In genomic region chr15:84677943-84678342, GRCm38 (mm10) we compare ENCODE assay signal across 19 mouse cellular contexts. TPM values are rescaled to one million over a fixed set of nuclear protein-coding genes. Genes with fewer than 3 reads are reported as not detected.
"Had no signal": no experiment of that assay in that cellular context is flagged by ENCODE, and none has a peak within 500 bp of the region (broad histone marks: within the 10 kb centered on the region; RNA-seq: fewer than 3 reads in every experiment).

No protein-coding gene starts in this region.

- H3K27ac ChIP-seq: kidney, postnatal 0 days; limb, embryonic 10.5 days; limb, embryonic 13.5 days; liver, embryonic 12.5 days; liver, embryonic 15.5 days; lung, embryonic 15.5 days; macrophage; midbrain, embryonic 12.5 days; midbrain, embryonic 15.5 days; neural tube, embryonic 12.5 days; neural tube, embryonic 15.5 days had no signal

- H3K36me3 ChIP-seq: limb, embryonic 10.5 days; limb, embryonic 13.5 days; liver, embryonic 12.5 days; liver, embryonic 15.5 days; lung, embryonic 15.5 days; midbrain, embryonic 12.5 days; midbrain, embryonic 15.5 days; neural tube, embryonic 12.5 days; neural tube, embryonic 15.5 days had no signal

- H3K4me2 ChIP-seq: limb, embryonic 13.5 days; liver, embryonic 12.5 days; liver, embryonic 15.5 days; lung, embryonic 15.5 days; midbrain, embryonic 12.5 days; midbrain, embryonic 15.5 days; neural tube, embryonic 12.5 days; neural tube, embryonic 15.5 days had no signal

- ATAC-seq: inflammation-experienced regulatory T-cells, adult 6 months; liver, embryonic 12.5 days; midbrain, embryonic 15.5 days had no signal

- H3K9ac ChIP-seq: limb, embryonic 13.5 days; liver, embryonic 12.5 days; liver, embryonic 15.5 days; lung, embryonic 15.5 days; midbrain, embryonic 12.5 days; midbrain, embryonic 15.5 days; neural tube, embryonic 12.5 days; neural tube, embryonic 15.5 days had no signal

- H3K4me3 ChIP-seq: limb, embryonic 10.5 days; limb, embryonic 13.5 days; liver, embryonic 12.5 days; liver, embryonic 15.5 days; lung, embryonic 15.5 days; midbrain, embryonic 12.5 days; midbrain, embryonic 15.5 days; neural tube, embryonic 12.5 days; neural tube, embryonic 15.5 days had no signal

- DNase-seq: kidney, adult 18-20 months; layer of hippocampus, postnatal 36 days; liver; lung, adult 18-20 months; lung, postnatal 10 days; thymus, adult 18-20 months had no signal

- H3K9me3 ChIP-seq: limb, embryonic 10.5 days; limb, embryonic 13.5 days; liver, embryonic 12.5 days; liver, embryonic 15.5 days; lung, embryonic 15.5 days; midbrain, embryonic 12.5 days; midbrain, embryonic 15.5 days; neural tube, embryonic 12.5 days; neural tube, embryonic 15.5 days had no signal

- H3K27me3 ChIP-seq: limb, embryonic 13.5 days; lung, embryonic 15.5 days had no signal

RNA-seq across cellular contexts. Expression of gene Arhgap8, which starts 41.9 kb away (rescaled TPM):
- total RNA-seq: megakaryocyte, adult 5-6 weeks had no signal
- polyA plus RNA-seq: macrophage had no signal
